In genomic region chr1:132377055-132377365, GRCm38 (mm10) we compare ENCODE assay signal across 10 mouse cellular contexts. TPM values are rescaled to one million over a fixed set of nuclear protein-coding genes. Genes with fewer than 3 reads are reported as not detected.
DNase-seq lines count a peak whose midpoint lies in the region; ATAC-seq and TF ChIP-seq lines count a peak whose summit lies in the region.
"Had no signal": no experiment of that assay in that cellular context is flagged by ENCODE, and none has a peak within 500 bp of the region (broad histone marks: within the 10 kb centered on the region; RNA-seq: fewer than 3 reads in every experiment).

No protein-coding gene starts in this region.

- no peak overlapping the region for H3K4me3 ChIP-seq in hindbrain, embryonic 13.5 days
- H3K4me3 ChIP-seq in hindbrain, postnatal 0 days (ENCODE audit: low read length) = no peak overlapping the region
- no peak overlapping the region for H3K4me3 ChIP-seq in embryonic facial prominence, embryonic 10.5 days
- no peak overlapping the region for H3K4me3 ChIP-seq in heart, postnatal 0 days (ENCODE audit: low read depth, low read length)

- TF ChIP-seq CTCF in hindbrain, postnatal 0 days (IDR thresholded peaks at IDR 0.05; ENCODE audit: low read depth) = no peak
- TF ChIP-seq CTCF in heart, postnatal 0 days (IDR thresholded peaks at IDR 0.05; ENCODE audit: low read depth) = no peak

- TF ChIP-seq EP300 in heart, postnatal 0 days (IDR thresholded peaks at IDR 0.05; ENCODE audit: low read depth) = no peak

- H3K27me3 ChIP-seq in hindbrain, embryonic 13.5 days = no peaks in the 10 kb centered on the region
- H3K27me3 ChIP-seq in hindbrain, postnatal 0 days (ENCODE audit: insufficient read depth, low read length) = no peaks in the 10 kb centered on the region
- H3K27me3 ChIP-seq in embryonic facial prominence, embryonic 10.5 days (replicated peaks; ENCODE audit: low read depth, poor library complexity, severe bottlenecking) = no peaks in the 10 kb centered on the region
- H3K27me3 ChIP-seq in heart, postnatal 0 days (ENCODE audit: control insufficient read depth, insufficient read depth, low read length) = no peaks in the 10 kb centered on the region

- WGBS in hindbrain, embryonic 13.5 days = 69% methylated on average over 7 of the region's 7 CpGs
- 56% methylated on average over 7 of the region's 7 CpGs for WGBS in hindbrain, postnatal 0 days
- WGBS in embryonic facial prominence, embryonic 10.5 days = 59% methylated on average over 7 of the region's 7 CpGs
- 46% methylated on average over 7 of the region's 7 CpGs for WGBS in heart, postnatal 0 days

- H3K36me3 ChIP-seq in hindbrain, embryonic 13.5 days = peaks cover 36% of the 10 kb centered on the region
- H3K36me3 ChIP-seq in hindbrain, postnatal 0 days (ENCODE audit: insufficient read depth, low read length) = peaks cover 17% of the 10 kb centered on the region; the same call in 1 of the 2 replicates
- H3K36me3 ChIP-seq in embryonic facial prominence, embryonic 10.5 days (replicated peaks) = peaks cover 75% of the 10 kb centered on the region
- peaks cover 19% of the 10 kb centered on the region for H3K36me3 ChIP-seq in heart, postnatal 0 days (replicated peaks; ENCODE audit: control insufficient read depth, insufficient read depth, low read length)

- no peak for DNase-seq in hindbrain, postnatal 0 days (ENCODE audit: low spot score)
- no peak for DNase-seq in embryonic facial prominence, embryonic 10.5 days (ENCODE audit: low spot score)
- DNase-seq in heart, postnatal 0 days (ENCODE audit: low spot score) = peak; percentile 9
- peak; percentile 57 for DNase-seq in lung, postnatal 10 days
- no peak for DNase-seq in MN1 (ENCODE audit: low spot score)
- no peak for DNase-seq in gastrocnemius, adult 18-20 months (ENCODE audit: low spot score)
- no peak for DNase-seq in adrenal gland, adult 8-10 months

- 0 out of 2 replicates have a peak overlapping the region, but pooled peaks have one; percentile 3 for H3K9ac ChIP-seq in hindbrain, embryonic 13.5 days
- H3K9ac ChIP-seq in hindbrain, postnatal 0 days (replicated peaks; ENCODE audit: low read length) = no peak overlapping the region
- no peak overlapping the region for H3K9ac ChIP-seq in heart, postnatal 0 days (replicated peaks; ENCODE audit: low read depth, low read length)

- no peak for ATAC-seq in hindbrain, embryonic 13.5 days (ENCODE audit: low FRiP score)
- no peak for ATAC-seq in hindbrain, postnatal 0 days
- no peak for ATAC-seq in heart, postnatal 0 days (ENCODE audit: insufficient read depth, low read depth)
- ATAC-seq: inflammation-experienced regulatory T-cells, adult 6 months had no signal

- H3K27ac ChIP-seq in hindbrain, embryonic 13.5 days = peak overlapping the region; percentile 40
- no peak overlapping the region for H3K27ac ChIP-seq in hindbrain, postnatal 0 days
- H3K27ac ChIP-seq in embryonic facial prominence, embryonic 10.5 days (replicated peaks) = 0 out of 2 replicates have a peak overlapping the region, but pooled peaks have one; percentile 21
- 0 out of 2 replicates have a peak overlapping the region, but pooled peaks have one; percentile 22 for H3K27ac ChIP-seq in heart, postnatal 0 days (ENCODE audit: low read depth)
- H3K27ac ChIP-seq: macrophage had no signal

- H3K4me2 ChIP-seq in hindbrain, embryonic 13.5 days = no peak overlapping the region
- no peak overlapping the region for H3K4me2 ChIP-seq in hindbrain, postnatal 0 days (ENCODE audit: low read depth, low read length)
- no peak overlapping the region for H3K4me2 ChIP-seq in heart, postnatal 0 days (ENCODE audit: low read depth, low read length)

- H3K4me1 ChIP-seq in hindbrain, embryonic 13.5 days (replicated peaks) = peaks cover 69% of the 10 kb centered on the region
- H3K4me1 ChIP-seq in hindbrain, postnatal 0 days (ENCODE audit: insufficient read depth, low read length) = peaks cover 33% of the 10 kb centered on the region
- peaks cover 56% of the 10 kb centered on the region for H3K4me1 ChIP-seq in embryonic facial prominence, embryonic 10.5 days
- H3K4me1 ChIP-seq in heart, postnatal 0 days (ENCODE audit: control insufficient read depth, insufficient read depth) = peaks cover 41% of the 10 kb centered on the region

- no peaks in the 10 kb centered on the region for H3K9me3 ChIP-seq in hindbrain, embryonic 13.5 days
- no peaks in the 10 kb centered on the region for H3K9me3 ChIP-seq in hindbrain, postnatal 0 days (ENCODE audit: low read length)
- no peaks in the 10 kb centered on the region for H3K9me3 ChIP-seq in embryonic facial prominence, embryonic 10.5 days
- H3K9me3 ChIP-seq in heart, postnatal 0 days (replicated peaks; ENCODE audit: control insufficient read depth, low read length) = no peaks in the 10 kb centered on the region

RNA-seq across cellular contexts. Expression of gene Tmcc2, which starts 14.1 kb away (rescaled TPM):
- polyA plus RNA-seq in hindbrain, embryonic 13.5 days (2015; fragmentation: Nextera tagmentation; extraction: Ambion mirVana) = 24.6 and 25.7 TPM in 2 replicates
- 138 and 151 TPM in 2 replicates for total RNA-seq in hindbrain, postnatal 0 days (2014; rRNA removed)
- polyA plus RNA-seq in hindbrain, postnatal 0 days (2015; fragmentation: Nextera tagmentation; extraction: Ambion mirVana) = 33.5 and 34.0 TPM in 2 replicates
- 10.2 and 11.7 TPM in 2 replicates for polyA plus RNA-seq in embryonic facial prominence, embryonic 10.5 days (2016; fragmentation: Nextera tagmentation; extraction: Ambion mirVana)
- total RNA-seq in heart, postnatal 0 days (2014; rRNA removed; ENCODE audit: low replicate concordance) = 19.9 and 20.4 TPM in 2 replicates
- 4.6 and 6.5 TPM in 2 replicates for polyA plus RNA-seq in heart, postnatal 0 days (2015; fragmentation: Nextera tagmentation; extraction: Ambion mirVana)
- total RNA-seq in gastrocnemius, adult 18-20 months (2021) = 10 to 100 TPM; 36.8 to 41.5 TPM
- total RNA-seq in adrenal gland, adult 8-10 months (2022) = 10 to 100 TPM; 10.3 to 13.9 (median 12.1) TPM

RNA-seq across cellular contexts. Expression of gene Dstyk, which starts 40.3 kb away (rescaled TPM):
- polyA plus RNA-seq in hindbrain, embryonic 13.5 days (2015; fragmentation: Nextera tagmentation; extraction: Ambion mirVana) = 10.0 and 10.3 TPM in 2 replicates
- 21.3 and 31.8 TPM in 2 replicates for total RNA-seq in hindbrain, postnatal 0 days (2014; rRNA removed)
- 5.7 and 6.2 TPM in 2 replicates for polyA plus RNA-seq in hindbrain, postnatal 0 days (2015; fragmentation: Nextera tagmentation; extraction: Ambion mirVana)
- 13.2 and 13.5 TPM in 2 replicates for polyA plus RNA-seq in embryonic facial prominence, embryonic 10.5 days (2016; fragmentation: Nextera tagmentation; extraction: Ambion mirVana)
- total RNA-seq in heart, postnatal 0 days (2014; rRNA removed; ENCODE audit: low replicate concordance) = 6.7 and 37.6 TPM in 2 replicates
- polyA plus RNA-seq in heart, postnatal 0 days (2015; fragmentation: Nextera tagmentation; extraction: Ambion mirVana) = 6.3 and 6.7 TPM in 2 replicates
- 1 to 10 TPM; 9.6 to 9.9 TPM for total RNA-seq in gastrocnemius, adult 18-20 months (2021)
- 10 to 100 TPM; 24.4 to 39.9 (median 31.1) TPM for total RNA-seq in adrenal gland, adult 8-10 months (2022)

Comparison
In these comparisons a context has a peak if more than half of its experiments do, and no peak if none do; other contexts are left out.
1. DNase-seq: peak in heart, postnatal 0 days (single experiment) and lung, postnatal 10 days (single experiment); none in hindbrain, postnatal 0 days (single experiment), embryonic facial prominence, embryonic 10.5 days (single experiment), MN1 (single experiment), gastrocnemius, adult 18-20 months (single experiment) and adrenal gland, adult 8-10 months (single experiment).